In genomic region chr2:135580051-135580450, GRCm38 (mm10) we compare ENCODE assay signal across 15 mouse cellular contexts.
"Had no signal": no experiment of that assay in that cellular context is flagged by ENCODE, and none has a peak within 500 bp of the region (broad histone marks: within the 10 kb centered on the region; RNA-seq: fewer than 3 reads in every experiment).

No protein-coding gene starts in this region.

- H3K4me2 ChIP-seq: neural tube, embryonic 13.5 days; neural tube, embryonic 15.5 days; stomach, embryonic 15.5 days had no signal

- H3K36me3 ChIP-seq: neural tube, embryonic 13.5 days; neural tube, embryonic 15.5 days; stomach, embryonic 15.5 days had no signal

- H3K4me3 ChIP-seq: neural tube, embryonic 13.5 days; neural tube, embryonic 15.5 days; stomach, embryonic 15.5 days had no signal

- H3K27me3 ChIP-seq: neural tube, embryonic 13.5 days; neural tube, embryonic 15.5 days; stomach, embryonic 15.5 days had no signal

- DNase-seq: retina, postnatal 1 day; right cerebral cortex, adult 18-20 months; right cerebral cortex, postnatal 14 days; right cerebral cortex, postnatal 25 days; right cerebral cortex, postnatal 4 days; spleen, adult 18-20 months; thymus, adult 18-20 months; thymus, adult 2 months; thymus, postnatal 14 days; thymus, postnatal 25 days; thymus, postnatal 36 days; thymus, postnatal 4 days had no signal
